Mouse (Mus musculus) midbrain, embryonic 13.5 days (tissue): Measurements from ENCODE around the gene Ksr2. TPM values are rescaled to one million over a fixed set of nuclear protein-coding genes. Genes with fewer than 3 reads are reported as not detected.
"Not testable (repeated sequence)": the region's sequence is repeated elsewhere in the genome, so short reads cannot be mapped to it uniquely, and the experiment has no call there.

ENCODE experiments used
- ATAC-seq: fragments of 200-750 bp; cut with Nextera tagmentation; 2 replicates; pipeline ENCODE4 v1.8.0; 2017; ENCODE audit warnings: mild to moderate bottlenecking, moderate TSS enrichment, moderate library complexity
- H3K27ac ChIP-seq: fragments of 300-500 bp; sonication (generic); 2 replicates; pipeline ENCODE4 v1.5.1; 2015; ENCODE audit warnings: inconsistent platforms, mild to moderate bottlenecking, moderate library complexity
- H3K27me3 ChIP-seq: fragments of 300-500 bp; sonication (generic); 2 replicates; pipeline ENCODE4 v1.6.1; 2015; ENCODE audit warnings: mild to moderate bottlenecking, inconsistent platforms
- H3K36me3 ChIP-seq: fragments of 300-500 bp; sonication (generic); 2 replicates; pipeline ENCODE4 v1.6.1; 2015; ENCODE audit warnings: mild to moderate bottlenecking, inconsistent platforms
- H3K4me1 ChIP-seq: fragments of 300-500 bp; sonication (generic); replicated peaks from 2 replicates; pipeline ENCODE4 v1.6.1; 2015; ENCODE audit warnings: inconsistent platforms
- H3K4me2 ChIP-seq: fragments of 300-500 bp; sonication (generic); replicated peaks from 2 replicates; pipeline ENCODE4 v1.6.1; 2015; ENCODE audit warnings: moderate library complexity, mild to moderate bottlenecking, inconsistent platforms
- H3K4me3 ChIP-seq: fragments of 300-500 bp; sonication (generic); replicated peaks from 2 replicates; pipeline ENCODE4 v1.5.1; 2015; ENCODE audit warnings: mild to moderate bottlenecking, inconsistent platforms
- H3K9ac ChIP-seq: fragments of 300-500 bp; sonication (generic); replicated peaks from 2 replicates; pipeline ENCODE4 v1.6.1; 2015; ENCODE audit warnings: mild to moderate bottlenecking, inconsistent platforms
- H3K9me3 ChIP-seq: fragments of 300-500 bp; sonication (generic); 2 replicates; pipeline ENCODE4 v1.6.1; 2016; ENCODE audit warnings: mild to moderate bottlenecking, inconsistent platforms
- WGBS: fragments of 180-500 bp; shearing (Covaris S2); methylation state at CpG from one replicate; pipeline ENCODE4 v1.1.7; 2015; 5-methylcytosine and 5-hydroxymethylcytosine counted together
- polyA plus RNA-seq: library from polyadenylated mRNA; unstranded; fragments of >200 nt; fragmentation: Nextera tagmentation; extraction: Ambion mirVana; gene quantifications from 2 replicates; pipeline ENCODE4 v1.2.1, GENCODE M21; 2015

The Ksr2 gene
- polyA plus RNA-seq, 1 experiment from 2014 or later = 6.9 TPM

- peaks cover 24% of the 10 kb centered on the region for H3K36me3 ChIP-seq
- H3K9me3 ChIP-seq = peaks cover 4% of the 10 kb centered on the region; the same call in 1 of the 2 replicates
- H3K9ac ChIP-seq = peak overlapping the region; percentile 74
- ATAC-seq = peak; percentile 44; the same call in 1 of the 2 replicates
- WGBS = 10% methylated on average over 16 of the region's 16 CpGs
- peak overlapping the region; percentile 41 for H3K27ac ChIP-seq
- H3K4me2 ChIP-seq = peak overlapping the region; percentile 62
- peak overlapping the region; percentile 54 for H3K4me3 ChIP-seq
- H3K27me3 ChIP-seq = no peaks in the 10 kb centered on the region
- peaks cover 18% of the 10 kb centered on the region for H3K4me1 ChIP-seq
Observed at GRCm38 (mm10) chr5:117388296-117388751, 25.5 kb upstream of the Ksr2 start.

DNA sequence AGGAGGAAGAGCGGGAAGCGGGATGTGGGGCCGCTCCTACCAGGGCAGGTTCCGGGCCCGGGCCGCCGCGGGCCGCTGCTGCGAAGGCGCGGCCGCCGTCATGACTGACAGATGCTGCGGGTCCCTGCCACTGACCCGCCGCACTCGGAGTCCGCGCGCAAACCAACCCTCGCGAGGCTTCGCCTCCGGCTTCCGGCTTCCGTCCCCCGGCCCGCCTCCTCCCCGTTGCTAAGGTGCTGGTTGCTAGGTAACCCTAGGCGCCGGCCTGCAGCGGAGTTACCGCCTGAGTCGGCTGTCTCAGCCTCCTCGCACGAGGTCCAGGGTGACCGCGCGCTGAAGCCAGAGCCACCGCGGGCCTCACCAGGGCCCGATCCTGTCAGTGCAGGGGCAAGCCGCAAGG is 24.9 kb upstream of the Ksr2 start, which contains the start of gene Rfc5:
Gene Rfc5 (minus strand): TSS at position 171 of the 400 bp plus-strand sequence.
- peak within 1 kb of the TSS; percentile 74 for H3K9ac ChIP-seq
- ATAC-seq = peak; percentile 98
- peaks cover 4% of the 10 kb centered on the region; the same call in 1 of the 2 replicates for H3K9me3 ChIP-seq
- H3K36me3 ChIP-seq = peaks cover 19% of the 10 kb centered on the region
- peak within 1 kb of the TSS; percentile 62 for H3K4me2 ChIP-seq
- peaks cover 18% of the 10 kb centered on the region for H3K4me1 ChIP-seq
- peak within 1 kb of the TSS; percentile 58 for H3K27ac ChIP-seq
- peak within 1 kb of the TSS; percentile 54 for H3K4me3 ChIP-seq
- under 1% methylated on average over 37 of the region's 44 CpGs for WGBS
- no peaks in the 10 kb centered on the region for H3K27me3 ChIP-seq

GRCm38 (mm10) chr5:117390895-117391294 is 22.9 kb upstream of the Ksr2 start:
- Histone ChIP-seq H3K27me3 (no peaks in the 10 kb centered on the region), H3K27ac (no peak overlapping the region), H3K9me3 (peaks cover 4% of the 10 kb centered on the region; the same call in 1 of the 2 replicates), H3K9ac (no peak overlapping the region), H3K4me3 (no peak overlapping the region), H3K4me1 (peaks cover 18% of the 10 kb centered on the region), H3K36me3 (no peaks in the 10 kb centered on the region), H3K4me2 (no peak overlapping the region)
- 83% methylated on average over 1 of the region's 1 CpGs for WGBS
- no peak for ATAC-seq

DNA sequence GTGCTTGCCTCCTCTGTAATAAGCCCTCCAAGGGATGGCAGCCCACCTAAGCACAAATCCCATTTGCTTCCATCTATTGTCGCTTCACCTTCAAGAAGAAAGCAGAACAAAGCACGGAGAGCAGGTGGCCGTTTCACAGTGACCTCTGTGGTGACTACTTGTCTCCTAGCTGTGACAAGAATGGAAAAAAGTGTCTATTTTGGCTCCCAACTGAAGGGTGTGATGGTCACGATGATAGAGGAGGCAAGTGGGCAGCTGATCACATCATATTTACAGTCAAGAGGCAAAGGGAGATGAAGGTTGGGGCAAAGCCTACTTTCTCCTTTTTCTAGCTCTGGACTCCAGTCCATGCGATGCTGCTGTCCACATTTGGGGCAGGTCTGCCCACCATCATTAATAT is 18.0 kb upstream of the Ksr2 start:
- WGBS = 88% methylated on average over 5 of the region's 5 CpGs

GRCm38 (mm10) chr5:117396596-117397014 is 17.2 kb upstream of the Ksr2 start:
- WGBS = 63% methylated on average over 6 of the region's 6 CpGs
- H3K9me3 ChIP-seq = 0 out of 2 replicates have a peak, but pooled peaks cover 2% of the 10 kb centered on the region
- H3K9ac ChIP-seq = no peak overlapping the region

More for the DNA sequence above, 18.0 kb upstream of the Ksr2 start:
- no peak for ATAC-seq
- no peaks in the 10 kb centered on the region for H3K36me3 ChIP-seq
- no peak overlapping the region for H3K4me3 ChIP-seq
- no peak overlapping the region for H3K4me2 ChIP-seq
- no peaks in the 10 kb centered on the region for H3K4me1 ChIP-seq
- H3K9ac ChIP-seq = no peak overlapping the region
- H3K27ac ChIP-seq = no peak overlapping the region
- no peaks in the 10 kb centered on the region for H3K27me3 ChIP-seq
- H3K9me3 ChIP-seq = peaks cover 4% of the 10 kb centered on the region; the same call in 1 of the 2 replicates

GRCm38 (mm10) chr5:117397371-117397770 is 16.4 kb upstream of the Ksr2 start:
- Histone ChIP-seq H3K4me3 (no peak overlapping the region), H3K27me3 (no peaks in the 10 kb centered on the region), H3K9me3 (no peaks in the 10 kb centered on the region), H3K27ac (no peak overlapping the region), H3K9ac (no peak overlapping the region), H3K4me2 (no peak overlapping the region), H3K36me3 (no peaks in the 10 kb centered on the region), H3K4me1 (no peaks in the 10 kb centered on the region)
- ATAC-seq = no peak
- WGBS = 78% methylated on average over 6 of the region's 6 CpGs

More at GRCm38 (mm10) chr5:117396596-117397014, 17.2 kb upstream of the Ksr2 start:
- no peak overlapping the region for H3K27ac ChIP-seq
- H3K4me1 ChIP-seq = no peaks in the 10 kb centered on the region
- no peak for ATAC-seq
- H3K27me3 ChIP-seq = no peaks in the 10 kb centered on the region
- H3K4me2 ChIP-seq = no peak overlapping the region
- H3K36me3 ChIP-seq = no peaks in the 10 kb centered on the region
- no peak overlapping the region for H3K4me3 ChIP-seq

DNA sequence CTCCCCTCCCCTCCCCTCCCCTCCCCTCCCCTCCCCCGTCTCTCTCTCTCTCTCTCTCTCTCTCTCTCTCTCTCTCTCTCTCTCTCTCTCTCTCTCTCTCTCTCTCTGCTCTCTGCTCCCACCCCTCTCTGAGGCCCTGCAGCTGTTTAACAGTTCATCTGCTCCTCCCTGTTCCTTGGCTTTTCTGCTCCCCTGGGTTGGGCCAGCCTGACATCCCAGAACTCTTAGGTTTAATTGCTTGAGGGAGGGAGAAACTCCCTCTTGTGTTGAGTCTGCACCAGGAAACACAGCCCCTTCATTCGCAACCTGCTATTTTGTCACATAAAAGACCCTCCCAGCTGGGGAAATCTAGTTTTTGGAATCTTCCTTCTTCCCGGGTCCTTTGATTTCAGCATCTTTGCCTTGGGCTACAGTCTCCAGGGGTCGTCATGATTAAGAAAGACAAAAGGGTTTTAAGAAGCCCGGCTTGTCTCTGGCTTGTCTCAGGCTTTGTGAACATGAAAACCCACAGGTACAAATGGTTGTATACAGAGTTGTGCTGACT is 15.7 kb upstream of the Ksr2 start:
- H3K9ac ChIP-seq = no peak overlapping the region
- WGBS = 24% methylated on average over 4 of the region's 5 CpGs
- H3K9me3 ChIP-seq = no peaks in the 10 kb centered on the region
- H3K4me1 ChIP-seq = no peaks in the 10 kb centered on the region
- H3K4me2 ChIP-seq = no peak overlapping the region
- H3K27ac ChIP-seq = no peak overlapping the region
- no peak overlapping the region for H3K4me3 ChIP-seq
- H3K36me3 ChIP-seq = no peaks in the 10 kb centered on the region
- H3K27me3 ChIP-seq = no peaks in the 10 kb centered on the region
- ATAC-seq = no peak

- H3K4me2 ChIP-seq = no peak overlapping the region
Observed at GRCm38 (mm10) chr5:117399281-117399680, 14.5 kb upstream of the Ksr2 start.

DNA sequence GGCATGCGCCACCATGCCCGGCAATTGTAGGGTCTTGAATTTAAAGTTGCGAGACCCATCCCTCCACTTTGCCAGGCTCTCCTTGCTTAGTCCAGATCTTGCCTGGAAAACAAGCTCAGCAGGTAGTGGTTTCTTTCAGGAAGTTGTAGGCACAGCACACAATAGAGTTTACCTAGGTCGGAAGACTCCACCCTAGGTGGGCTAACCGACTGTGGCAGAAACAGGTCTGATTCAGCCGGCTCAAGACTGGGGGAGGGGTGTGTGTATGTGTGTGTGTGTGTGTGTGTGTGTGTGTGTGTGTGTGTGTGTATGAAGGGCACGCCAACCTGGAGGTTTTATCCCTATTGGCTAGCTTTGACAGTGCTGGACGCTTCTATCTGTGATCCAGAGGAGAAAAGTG is 10.2 kb upstream of the Ksr2 start:
- Histone ChIP-seq H3K4me2 (no peak overlapping the region), H3K9ac (no peak overlapping the region), H3K27ac (no peak overlapping the region), H3K4me3 (no peak overlapping the region), H3K9me3 (no peaks in the 10 kb centered on the region), H3K27me3 (no peaks in the 10 kb centered on the region), H3K4me1 (no peaks in the 10 kb centered on the region), H3K36me3 (no peaks in the 10 kb centered on the region)
- ATAC-seq = no peak
- 85% methylated on average over 8 of the region's 8 CpGs for WGBS

More at GRCm38 (mm10) chr5:117399281-117399680, 14.5 kb upstream of the Ksr2 start:
- H3K4me3 ChIP-seq = no peak overlapping the region
- 84% methylated on average over 9 of the region's 9 CpGs for WGBS
- no peak overlapping the region for H3K9ac ChIP-seq
- no peaks in the 10 kb centered on the region for H3K27me3 ChIP-seq
- no peak for ATAC-seq
- H3K9me3 ChIP-seq = no peaks in the 10 kb centered on the region
- H3K27ac ChIP-seq = no peak overlapping the region
- no peaks in the 10 kb centered on the region for H3K36me3 ChIP-seq
- H3K4me1 ChIP-seq = no peaks in the 10 kb centered on the region

DNA sequence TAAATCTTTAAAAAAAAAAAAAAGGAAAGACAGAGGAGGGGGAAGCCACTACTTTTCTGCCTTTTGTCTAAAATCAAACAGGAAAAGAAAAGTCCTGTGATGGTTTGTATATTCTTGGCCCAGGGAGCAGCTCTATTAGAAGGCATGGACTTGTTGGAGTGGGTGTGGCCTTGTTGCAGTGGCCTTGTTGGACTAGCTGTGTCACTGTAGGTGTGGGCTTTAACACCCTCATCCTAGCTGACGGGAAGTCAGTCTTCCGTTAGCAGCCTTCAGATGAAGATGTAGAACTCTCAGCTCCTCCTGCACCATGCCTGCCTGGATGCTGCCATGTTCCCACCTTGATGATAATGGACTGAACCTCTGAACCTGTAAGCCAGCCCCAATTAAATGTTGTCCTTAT is 9.1 kb upstream of the Ksr2 start:
- not testable (repeated sequence) for H3K27ac ChIP-seq, H3K4me1 ChIP-seq, H3K9ac ChIP-seq, H3K4me2 ChIP-seq, H3K4me3 ChIP-seq, H3K9me3 ChIP-seq, H3K36me3 ChIP-seq, H3K27me3 ChIP-seq, ATAC-seq
- 94% methylated on average over 2 of the region's 2 CpGs for WGBS

- H3K9ac ChIP-seq = no peak overlapping the region
- H3K9me3 ChIP-seq = no peaks in the 10 kb centered on the region
- 74% methylated on average over 4 of the region's 4 CpGs for WGBS
- H3K4me1 ChIP-seq = 0 out of 2 replicates have a peak, but pooled peaks cover 5% of the 10 kb centered on the region
- no peaks in the 10 kb centered on the region; the same call in 1 of the 2 replicates for H3K27me3 ChIP-seq
- no peaks in the 10 kb centered on the region for H3K36me3 ChIP-seq
- ATAC-seq = no peak
- H3K4me3 ChIP-seq = no peak overlapping the region
- H3K4me2 ChIP-seq = no peak overlapping the region
- H3K27ac ChIP-seq = no peak overlapping the region
Observed at GRCm38 (mm10) chr5:117408216-117408615, 5.6 kb upstream of the Ksr2 start.

DNA sequence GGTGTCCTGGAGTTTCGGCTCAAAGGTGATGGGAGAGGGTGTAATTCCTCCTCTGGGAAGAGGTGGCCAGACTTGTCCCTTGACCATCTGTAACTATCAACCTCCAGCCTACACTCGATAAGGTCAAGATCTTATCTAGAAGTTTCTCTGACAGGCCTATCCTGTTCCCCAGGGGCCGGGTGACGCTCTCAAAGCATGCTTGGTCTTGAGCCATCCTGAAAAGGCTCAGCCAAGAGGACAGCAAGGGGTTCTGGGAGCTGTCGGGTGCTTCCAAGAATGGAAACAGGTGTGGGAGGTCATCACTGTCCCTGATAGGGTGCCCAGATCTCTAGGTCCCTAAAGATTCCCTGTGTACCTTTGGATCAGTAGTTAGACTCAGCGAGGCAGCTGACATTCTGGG is 4.4 kb upstream of the Ksr2 start:
- no peaks in the 10 kb centered on the region for H3K9me3 ChIP-seq
- H3K4me2 ChIP-seq = no peak overlapping the region
- 77% methylated on average over 6 of the region's 6 CpGs for WGBS
- H3K27me3 ChIP-seq = no peaks in the 10 kb centered on the region; the same call in 1 of the 2 replicates
- H3K9ac ChIP-seq = no peak overlapping the region
- H3K36me3 ChIP-seq = no peaks in the 10 kb centered on the region
- H3K4me1 ChIP-seq = 0 out of 2 replicates have a peak, but pooled peaks cover 7% of the 10 kb centered on the region
- no peak overlapping the region for H3K4me3 ChIP-seq
- no peak overlapping the region for H3K27ac ChIP-seq
- ATAC-seq = no peak
